Mouse (Mus musculus) skeletal muscle tissue, postnatal 0 days (tissue): ENCODE results near the gene Ngfr. TPM values are rescaled to one million over a fixed set of nuclear protein-coding genes. Genes with fewer than 3 reads are reported as not detected.

Experiments used
- polyA plus RNA-seq: library from polyadenylated mRNA; unstranded; fragments of >200 nt; fragmentation: Nextera tagmentation; extraction: Ambion mirVana; gene quantifications from 2 replicates; pipeline ENCODE4 v1.2.1, GENCODE M21; 2015

The Ngfr gene
- 12.4 and 12.9 TPM in 2 replicates for polyA plus RNA-seq

DNA sequence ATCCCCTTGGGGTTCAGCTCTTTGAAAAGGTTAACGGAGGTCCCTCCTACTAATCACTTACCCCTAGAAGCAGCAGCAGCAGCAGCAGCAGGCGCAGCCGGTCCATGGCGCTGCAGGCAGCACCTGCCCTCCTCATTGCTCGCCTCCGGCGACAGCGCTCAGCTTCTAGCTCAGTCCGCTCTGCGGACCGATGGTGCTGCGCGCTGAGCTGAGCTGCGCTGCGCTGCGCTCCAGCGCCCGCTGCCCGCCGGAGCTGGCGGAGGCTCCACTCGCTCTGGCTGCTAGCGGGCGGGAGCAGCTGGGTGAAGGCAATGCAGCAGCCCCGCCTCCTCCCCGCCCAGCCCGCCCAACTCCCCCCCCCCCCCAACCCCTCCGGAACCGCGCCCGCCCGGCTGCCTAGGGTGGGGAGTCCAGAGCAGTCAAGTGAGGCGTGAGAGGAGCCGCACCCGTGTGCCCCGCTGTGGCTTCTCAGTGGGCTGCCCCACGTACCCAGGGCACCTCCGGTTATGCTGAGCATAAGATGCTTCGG, at the start of gene Ngfr:
Gene Ngfr (minus strand): TSS at position 313 of the 529 bp plus-strand sequence.

Other genes with a start within 250 kb of the Ngfr start
- gene Slc35b1, start 203.0 kb downstream of the Ngfr start, polyA plus RNA-seq = 52.2 and 55.7 TPM in 2 replicates
- 237 and 278 TPM in 2 replicates for gene Spop, start 173.7 kb downstream of the Ngfr start, polyA plus RNA-seq
- gene Nxph3, start 73.2 kb downstream of the Ngfr start, polyA plus RNA-seq = 0.46 and 0.52 TPM in 2 replicates
- 251 and 253 TPM in 2 replicates for gene Phb, start 79.2 kb upstream of the Ngfr start, polyA plus RNA-seq
- 10.6 TPM in 2 replicates for gene Zfp652, start 124.9 kb upstream of the Ngfr start, polyA plus RNA-seq
- gene B130006D01Rik, start 135.9 kb upstream of the Ngfr start, polyA plus RNA-seq = 0.37 and 0.49 TPM in 2 replicates
- 7.7 and 7.8 TPM in 2 replicates for gene Phospho1, start 236.8 kb upstream of the Ngfr start, polyA plus RNA-seq
- 19.1 and 19.4 TPM in 2 replicates for gene Gngt2, start 249.5 kb upstream of the Ngfr start, polyA plus RNA-seq